Mouse (Mus musculus) kidney, postnatal 25 days (tissue): ENCODE measurements around the gene Osgin1.

ENCODE experiments used
- DNase-seq, 2 experiments: peaks; one replicate each; pipeline ENCODE4 v3.0.0; 2021; ENCODE audit warnings: mixed read lengths in 2 of 2

Gene Osgin1

DNA sequence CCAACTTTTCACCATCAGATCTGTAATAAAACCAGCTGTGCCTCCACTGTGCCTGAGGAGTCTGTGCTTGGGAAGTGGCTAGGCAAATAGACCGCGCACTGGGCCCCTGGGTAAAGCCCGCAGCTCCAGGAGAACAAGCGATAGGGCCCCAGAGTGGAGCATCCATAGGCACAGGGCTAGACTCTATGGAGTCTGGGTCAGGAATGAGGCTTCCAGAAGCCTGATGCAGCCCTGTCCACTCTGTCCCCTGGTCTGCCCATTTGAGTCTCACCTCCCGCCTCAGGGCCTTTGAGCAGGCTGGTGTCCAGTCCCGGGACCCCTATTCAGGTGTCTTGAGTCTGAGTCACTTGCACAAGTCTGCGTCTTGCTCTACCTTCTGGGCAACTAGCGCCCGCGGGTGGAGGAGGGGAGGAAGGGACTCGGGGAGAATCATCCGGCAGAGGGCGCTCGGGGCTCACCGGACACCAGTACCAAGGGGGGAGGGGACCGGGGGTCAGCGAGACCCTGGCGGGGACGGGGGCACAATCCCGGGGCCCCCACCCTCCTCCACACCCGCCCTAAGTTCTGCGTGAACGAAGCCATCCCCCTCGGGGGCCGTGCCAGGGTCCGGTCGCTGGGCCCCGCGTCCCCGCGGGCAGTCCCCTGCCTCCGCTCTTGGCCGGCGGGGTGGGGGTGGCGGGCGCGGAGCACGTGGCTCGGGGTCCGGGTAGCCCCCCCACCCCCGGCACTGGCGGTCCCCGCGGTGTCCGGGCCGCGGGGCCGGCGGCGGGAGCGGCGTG is 12.5 kb downstream of the Osgin1 start, which contains the start of gene Necab2:
TSS of gene Necab2 (plus strand) at position 509 of the 779 bp plus-strand sequence.
- peak; percentile 89 to 90 for DNase-seq

DNA sequence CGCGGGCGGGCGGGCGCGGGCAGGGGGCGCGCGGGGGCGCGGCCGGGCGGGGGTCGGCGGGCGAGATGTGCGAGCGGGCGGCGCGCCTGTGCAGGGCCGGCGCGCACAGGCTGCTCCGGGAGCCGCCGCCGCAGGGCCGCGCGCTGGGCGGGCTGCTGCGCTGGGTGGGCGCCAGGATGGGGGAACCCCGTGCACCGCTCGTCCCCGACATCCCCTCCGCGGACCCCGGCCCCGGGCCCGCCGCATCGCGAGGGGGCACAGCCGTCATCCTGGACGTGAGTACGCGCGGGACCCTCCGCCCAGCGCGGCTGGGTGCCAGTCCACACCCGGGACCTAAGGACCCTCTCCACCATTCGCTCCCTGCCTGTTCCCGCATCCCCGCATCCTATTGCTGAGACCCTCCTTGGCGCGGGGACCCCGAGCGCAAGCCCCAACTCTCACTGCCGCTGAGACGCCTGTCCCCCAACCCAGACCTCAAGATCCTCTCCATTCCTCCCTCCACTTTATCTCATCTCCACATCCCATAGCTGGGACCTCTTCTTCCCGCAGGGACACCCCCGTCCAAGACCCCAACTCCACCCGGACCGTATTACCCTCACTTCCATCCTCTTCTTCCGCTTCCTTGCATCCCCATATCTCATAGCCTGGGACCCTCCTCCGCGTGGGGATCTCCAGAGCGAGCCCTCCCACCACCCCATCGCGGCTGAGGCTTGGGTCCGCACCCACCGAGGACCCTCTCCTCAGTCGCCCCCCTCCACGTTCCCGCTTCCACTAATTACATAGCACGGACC is 13.3 kb downstream of the Osgin1 start:
- no peak for DNase-seq

DNA sequence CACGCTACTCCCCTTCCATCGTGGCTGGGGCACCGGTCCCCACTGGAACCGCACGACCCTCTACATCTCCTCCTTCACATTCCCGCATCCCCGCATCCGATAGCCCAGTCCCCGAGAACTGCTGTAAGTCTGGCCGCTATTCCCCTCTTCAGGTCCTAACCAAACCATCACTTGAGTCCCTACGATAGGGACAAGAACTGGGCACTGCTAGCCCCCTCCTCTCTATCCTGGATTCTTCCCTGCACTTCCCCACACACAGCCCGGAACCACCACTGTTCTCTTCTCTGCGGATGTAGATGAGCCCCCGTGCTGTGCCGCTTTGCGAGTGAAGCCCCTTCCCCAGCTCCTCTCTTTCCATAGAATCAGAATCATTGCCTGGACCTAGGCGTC is 13.9 kb downstream of the Osgin1 start:
- no peak for DNase-seq

DNA sequence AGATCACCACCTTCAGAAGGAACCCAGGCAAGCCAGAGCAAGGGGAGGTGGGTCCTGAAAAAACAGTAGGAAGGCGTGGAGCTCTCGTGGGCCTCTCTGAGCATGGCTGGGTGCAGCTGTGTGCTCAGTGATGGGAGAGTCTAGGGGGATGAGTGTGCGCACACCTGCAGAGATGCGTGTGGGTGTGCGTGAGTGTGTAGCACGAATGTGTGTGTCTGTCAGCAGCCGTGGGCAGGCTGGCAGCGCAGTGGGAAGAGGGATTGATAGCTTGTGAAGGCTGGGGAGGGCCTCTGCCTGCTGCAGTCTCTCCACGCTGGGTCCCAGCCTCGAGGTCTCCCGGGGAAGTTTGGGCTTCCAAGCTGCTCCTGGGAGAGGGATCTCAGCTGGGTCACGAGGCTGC is 15.7 kb downstream of the Osgin1 start:
- no peak for DNase-seq

DNA sequence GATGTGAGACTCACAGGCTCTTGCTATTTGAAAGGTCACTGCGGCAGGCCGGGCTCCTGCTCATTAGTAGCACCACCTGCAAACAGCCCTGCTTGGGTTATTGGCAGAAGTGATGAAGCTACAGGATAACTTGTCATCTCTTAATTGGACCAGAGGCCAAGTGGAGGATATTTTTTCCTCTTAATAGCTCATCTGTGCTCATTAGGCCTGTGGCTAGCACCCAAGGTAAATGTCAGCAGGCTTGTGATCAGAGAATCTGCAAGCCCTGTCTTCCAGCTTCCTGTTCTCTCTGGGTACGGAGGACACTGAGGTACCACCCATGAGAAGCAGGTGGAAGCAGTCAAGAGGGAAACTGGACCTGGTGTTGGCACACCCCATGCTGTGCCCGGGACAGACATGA is 17.2 kb downstream of the Osgin1 start:
- DNase-seq, result no peak

DNA sequence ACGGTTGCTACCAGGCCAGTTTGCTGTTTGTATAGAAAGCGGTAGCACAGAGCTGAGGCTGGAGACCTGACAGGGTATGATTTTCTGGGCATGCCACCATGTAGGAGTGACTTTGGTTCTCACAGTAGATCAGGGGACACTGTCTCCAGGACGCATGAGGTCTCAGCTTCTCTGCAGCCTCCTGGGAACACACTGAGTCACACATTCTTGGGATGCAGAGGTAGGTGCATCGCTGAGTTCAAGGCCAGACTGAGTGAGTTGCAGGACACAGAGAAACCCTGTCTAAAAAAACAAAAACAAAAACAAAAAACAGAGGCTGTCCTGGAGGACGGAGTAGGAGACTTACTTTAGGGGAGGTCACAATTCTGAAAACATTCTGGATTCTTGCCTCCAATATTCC is 19.0 kb downstream of the Osgin1 start:
- DNase-seq, result no peak

DNA sequence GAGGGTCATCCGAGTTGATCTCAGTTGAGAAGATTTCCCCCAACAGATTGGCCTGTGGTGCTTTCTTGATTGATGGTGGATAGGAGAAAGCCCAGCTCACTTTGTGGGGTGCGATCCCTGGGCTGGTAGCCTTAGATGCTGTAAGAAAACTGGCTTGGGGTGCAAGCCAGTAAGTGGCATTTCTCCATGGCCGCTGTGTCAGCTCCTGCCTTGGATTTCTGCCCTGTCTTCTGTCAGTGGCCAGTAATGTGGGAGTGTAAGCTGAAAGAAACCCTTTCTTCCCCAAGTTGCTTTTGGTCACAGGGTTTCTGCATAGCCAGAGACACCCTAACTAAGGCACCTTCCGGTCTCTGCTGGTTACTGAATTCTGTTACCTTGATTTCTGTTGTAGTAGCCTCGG is 22.1 kb downstream of the Osgin1 start:
- DNase-seq, result no peak

DNA sequence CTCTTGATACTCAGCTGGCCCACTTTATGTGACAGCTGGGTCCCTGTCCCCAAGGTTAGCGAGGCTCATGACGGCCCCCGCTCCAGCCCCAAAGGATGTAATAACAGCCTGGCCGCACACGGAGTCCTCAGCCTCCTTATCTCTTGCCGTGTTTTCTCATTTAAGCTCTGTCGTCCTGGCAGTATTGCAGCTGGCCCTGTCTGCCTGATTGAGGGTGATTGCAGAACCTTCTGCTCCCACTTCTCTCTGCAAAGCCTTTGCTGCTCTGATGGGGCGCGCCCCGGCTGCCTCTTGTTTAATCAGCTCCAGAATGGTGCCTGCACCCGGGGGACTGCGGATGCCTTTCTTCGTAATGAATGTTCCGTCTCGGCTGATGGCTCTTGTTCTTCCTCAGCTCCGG is 25.8 kb downstream of the Osgin1 start:
- DNase-seq, result no peak

DNA sequence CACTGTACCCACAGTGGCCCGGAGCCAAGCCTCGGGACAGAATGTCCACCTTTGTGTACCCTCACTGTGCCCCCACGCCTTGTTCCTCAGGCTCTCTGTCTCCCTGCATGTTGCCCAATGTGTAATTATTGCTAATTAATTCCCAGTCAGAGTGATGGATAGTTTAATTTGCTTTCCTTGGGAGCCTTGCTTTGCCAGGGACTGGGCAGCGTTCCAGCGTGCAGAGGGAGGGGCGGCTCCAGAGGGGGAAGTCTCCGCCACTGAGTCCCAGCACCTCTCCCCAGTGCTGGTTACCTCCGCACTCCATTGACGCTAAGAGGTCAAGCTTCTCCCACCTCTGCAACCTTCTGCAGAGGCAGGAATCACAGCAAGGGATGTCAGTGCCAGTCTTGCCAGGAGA is 27.4 kb downstream of the Osgin1 start:
- DNase-seq, result no peak

DNA sequence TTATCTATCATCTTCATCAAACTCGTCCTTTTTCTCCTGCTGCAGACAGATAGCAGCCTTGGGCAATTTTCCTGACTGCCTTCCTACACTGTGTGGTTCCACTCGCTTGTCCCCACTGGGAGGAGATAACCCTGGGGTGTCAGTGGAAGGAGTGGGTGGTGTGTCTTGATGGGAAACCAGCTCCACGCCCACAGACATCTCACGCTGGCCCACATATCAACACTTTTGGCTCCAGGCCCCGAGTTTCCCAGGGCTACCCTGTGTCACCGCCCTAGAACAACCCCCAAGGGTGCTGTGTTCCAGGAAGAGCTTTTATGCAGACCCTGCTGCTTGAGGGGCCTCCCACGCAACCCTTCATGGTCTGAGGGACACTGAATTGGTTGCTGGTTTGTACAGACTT is 29.8 kb downstream of the Osgin1 start:
- no peak for DNase-seq

DNA sequence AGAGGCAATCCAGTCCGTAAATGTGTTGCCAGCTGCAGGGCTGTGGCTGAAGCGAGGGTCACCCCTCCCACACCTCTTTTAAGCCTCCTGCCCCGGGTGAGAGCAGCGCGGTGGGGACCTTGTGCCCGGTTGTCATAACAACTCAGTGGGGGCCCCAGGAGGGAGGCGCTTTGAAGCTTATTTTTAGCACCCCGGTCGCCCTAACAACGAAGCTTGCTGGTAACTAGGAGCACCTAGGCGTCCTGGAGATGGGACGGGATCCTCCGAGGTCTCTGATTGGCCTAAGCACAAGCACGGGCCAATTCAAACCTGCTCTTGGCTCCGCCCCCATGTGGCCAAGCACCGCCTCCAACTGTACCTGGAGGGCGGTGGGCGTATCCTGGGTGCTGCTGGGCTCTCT is 32.2 kb downstream of the Osgin1 start:
- no peak for DNase-seq

DNA sequence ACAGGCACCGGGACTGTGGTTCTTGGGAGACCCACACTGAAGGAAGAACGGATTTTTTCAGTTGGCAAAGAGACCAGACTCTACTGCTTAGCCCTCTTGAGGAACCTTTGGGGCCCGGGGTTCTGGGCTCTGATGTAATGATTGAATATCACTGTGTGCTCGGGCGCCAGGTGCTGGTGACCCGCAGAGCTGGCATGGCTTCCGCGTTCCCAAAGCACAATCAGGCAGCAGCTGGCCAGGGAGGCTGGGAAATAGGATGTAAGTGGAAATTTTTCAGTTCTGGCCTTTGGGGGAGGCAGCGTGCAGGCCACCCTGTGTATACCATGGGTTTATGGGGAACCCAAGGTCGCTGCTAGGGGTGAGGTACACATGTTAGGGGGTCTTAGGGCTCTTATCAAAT is 32.9 kb downstream of the Osgin1 start:
- no peak for DNase-seq

DNA sequence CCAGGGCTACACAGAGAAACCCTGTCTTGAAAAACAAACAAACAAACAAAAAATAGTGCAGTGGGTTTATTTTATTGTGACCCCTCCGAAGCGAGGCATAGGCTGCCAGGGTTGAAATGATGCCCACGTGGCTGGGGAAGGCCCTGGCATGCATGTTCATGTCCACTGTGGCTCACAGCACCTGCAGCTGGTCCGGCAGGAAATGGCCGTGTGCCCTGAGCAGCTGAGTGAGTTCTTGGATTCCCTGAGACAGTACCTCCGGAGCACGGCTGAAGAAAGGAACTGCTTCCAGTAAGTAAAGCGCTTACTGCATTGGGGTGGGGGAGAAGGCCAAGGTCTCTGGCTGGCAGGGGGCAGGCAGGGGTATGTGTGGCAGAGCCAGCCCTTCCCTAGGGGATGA is 34.2 kb downstream of the Osgin1 start:
- no peak for DNase-seq

DNA sequence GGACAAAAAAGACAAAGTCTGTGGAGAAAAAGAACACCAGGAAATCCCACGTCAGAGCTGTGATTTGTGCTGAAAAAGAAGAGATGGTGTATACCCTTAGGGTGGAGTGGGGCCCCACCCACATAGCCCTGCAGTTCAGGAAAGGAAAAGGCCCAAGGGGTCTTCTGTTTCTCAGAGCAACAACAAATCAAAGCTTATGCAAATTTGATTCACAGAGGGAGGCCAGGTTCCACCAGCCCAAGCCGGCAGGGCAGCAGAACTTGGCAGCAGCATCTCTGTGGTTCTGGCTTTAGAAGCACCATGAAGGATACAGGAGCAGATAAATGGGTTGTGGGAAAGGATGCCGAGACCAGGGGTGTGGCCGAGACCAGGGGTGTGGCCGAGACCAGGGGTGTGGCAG is 44.8 kb downstream of the Osgin1 start:
- no peak for DNase-seq

DNA sequence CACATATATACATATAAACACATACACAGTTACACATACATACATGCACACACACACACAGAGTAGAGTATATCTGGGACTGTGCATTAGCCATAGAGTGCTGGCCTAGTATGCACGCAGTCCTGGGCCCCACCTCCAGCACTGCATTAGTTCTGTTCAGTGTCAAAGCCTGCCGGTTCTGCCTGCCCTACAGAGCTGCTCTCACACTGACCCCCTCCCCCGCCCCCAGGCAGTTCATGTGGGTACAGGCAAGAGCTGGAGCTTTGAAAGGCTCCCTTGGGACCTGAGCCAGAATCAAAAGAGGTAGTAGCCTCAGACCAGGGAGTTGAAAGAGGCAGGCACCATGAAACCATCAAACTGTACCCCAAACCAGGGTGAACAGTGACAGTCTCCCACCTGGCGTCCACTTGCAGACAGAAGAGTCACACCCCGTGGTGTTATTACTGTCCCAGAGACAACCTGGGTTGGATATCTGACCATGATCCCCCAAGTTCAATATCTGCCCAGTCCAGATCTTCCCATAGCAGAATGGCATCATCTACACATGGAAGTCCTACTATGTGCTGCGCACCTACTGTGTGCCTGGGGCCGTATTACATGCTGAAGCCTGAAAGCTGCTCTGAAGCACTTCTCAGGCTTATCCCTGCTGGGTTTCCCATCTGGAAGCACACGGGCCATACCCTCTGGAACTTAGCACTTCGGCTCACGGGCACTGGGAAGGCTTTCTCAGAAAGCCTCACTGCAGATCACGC is 50.4 kb downstream of the Osgin1 start:
- no peak for DNase-seq

DNA sequence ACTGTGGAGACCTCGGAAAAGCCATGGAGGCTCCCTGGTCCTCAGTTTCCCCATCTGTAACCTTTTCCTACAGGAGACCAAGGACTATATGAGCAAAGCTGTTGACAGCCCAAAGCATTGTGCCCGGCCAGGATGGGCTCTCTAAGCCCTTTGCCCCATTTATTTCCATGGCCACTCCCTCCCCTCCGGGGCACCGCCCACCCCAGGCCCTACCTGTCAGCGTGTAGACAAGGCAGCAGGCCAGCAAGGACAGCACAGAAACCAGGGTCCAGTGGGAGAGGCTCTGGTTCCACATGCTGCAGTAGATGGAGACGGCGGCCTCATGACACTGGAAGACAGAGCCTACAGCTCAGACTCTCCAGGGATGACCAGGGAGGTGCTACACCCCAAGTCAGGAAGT is 53.2 kb downstream of the Osgin1 start:
- peak; percentile 24 to 62 for DNase-seq
